Mouse (Mus musculus) A20 (cell line): ENCODE results near the gene Amd1.

ENCODE experiments used
- DNase-seq: peaks from one replicate; pipeline ENCODE4 v3.0.0-alpha.2; 2011; ENCODE audit warnings: low read depth, low spot score

The Amd1 gene

DNA sequence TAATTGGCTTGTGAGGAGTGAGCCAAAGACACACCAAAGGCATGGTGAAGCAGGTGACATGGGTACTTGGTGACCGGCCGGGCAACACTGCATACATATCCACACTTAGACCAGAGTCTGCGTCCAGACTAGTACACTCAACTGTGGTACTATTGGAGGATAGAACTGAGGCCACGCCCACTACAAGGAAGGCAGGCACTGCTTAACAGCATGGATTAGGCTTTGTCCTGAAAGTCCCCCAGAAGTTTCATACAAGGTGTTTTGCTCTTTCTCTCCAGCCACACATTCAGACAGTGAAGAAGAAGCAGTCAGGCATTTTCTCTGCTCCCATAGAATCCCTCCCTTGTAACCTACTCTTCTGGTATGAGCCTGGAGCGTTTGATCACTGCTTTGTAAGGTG, 45.3 kb downstream of the Amd1 start:
- DNase-seq = peak; percentile 84

DNA sequence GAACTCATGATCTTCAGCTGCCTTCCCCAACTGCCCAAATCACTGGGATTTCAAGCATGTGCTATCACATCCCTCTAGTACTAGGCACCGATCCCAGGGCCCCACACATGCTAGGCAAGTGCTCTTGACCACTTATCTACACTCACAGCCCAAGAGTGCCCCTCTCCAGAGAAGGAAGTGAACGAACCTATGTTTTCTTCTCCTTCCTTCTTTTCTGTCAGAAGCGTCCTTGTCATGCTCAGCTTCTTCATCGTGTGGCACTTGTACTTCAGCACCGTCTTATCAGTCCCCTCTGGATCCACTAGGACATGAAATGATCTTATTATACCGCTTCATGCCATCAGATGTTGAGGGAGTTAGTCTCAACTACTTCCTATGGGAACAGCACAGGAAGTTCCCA, 51.0 kb downstream of the Amd1 start:
- DNase-seq = no peak

DNA sequence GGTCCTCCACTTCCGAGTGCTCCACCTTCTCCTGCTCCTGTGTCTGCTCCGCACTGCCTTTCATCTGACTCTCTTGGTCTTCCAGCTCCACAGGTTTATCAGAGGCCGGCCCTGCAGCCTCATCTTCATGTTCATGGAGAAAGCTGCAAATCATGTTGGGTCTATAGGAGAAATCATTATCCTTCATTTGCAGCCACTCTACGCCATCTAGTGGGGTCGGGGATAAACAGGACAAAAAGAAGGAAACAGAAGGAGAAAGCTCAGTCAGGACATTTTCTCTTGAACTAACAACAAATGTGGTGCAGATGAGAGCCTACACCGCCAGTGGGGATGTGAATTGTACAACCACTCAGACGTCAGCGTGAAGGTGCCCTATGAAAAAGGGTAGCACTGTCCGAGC, 52.4 kb downstream of the Amd1 start:
- DNase-seq = peak; percentile 25

DNA sequence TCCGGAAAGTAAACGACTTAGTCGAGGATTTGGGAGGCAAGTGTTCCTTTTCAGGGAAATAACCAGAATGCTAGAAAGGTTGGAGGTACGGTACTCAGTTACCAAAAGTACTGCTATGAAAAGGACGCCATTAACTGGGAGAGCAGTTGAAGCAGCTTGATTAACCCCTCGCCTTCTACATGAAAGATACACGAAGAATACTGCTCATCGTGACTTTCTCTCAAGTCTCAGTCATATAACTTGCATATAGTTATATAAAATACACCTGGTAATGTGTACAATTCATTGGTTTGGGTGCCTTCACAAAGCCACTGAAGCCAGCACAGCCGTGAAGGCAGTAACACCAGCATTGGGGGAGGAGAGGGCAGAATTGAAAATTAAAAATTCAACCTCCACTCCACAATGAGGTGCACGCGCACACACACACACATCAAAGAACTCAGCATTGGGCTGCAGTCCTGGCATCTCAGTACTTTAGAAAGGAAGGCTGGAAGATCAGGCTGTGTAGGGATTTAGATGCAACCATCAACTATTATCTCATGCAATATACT, 54.7 kb downstream of the Amd1 start:
- no peak for DNase-seq

DNA sequence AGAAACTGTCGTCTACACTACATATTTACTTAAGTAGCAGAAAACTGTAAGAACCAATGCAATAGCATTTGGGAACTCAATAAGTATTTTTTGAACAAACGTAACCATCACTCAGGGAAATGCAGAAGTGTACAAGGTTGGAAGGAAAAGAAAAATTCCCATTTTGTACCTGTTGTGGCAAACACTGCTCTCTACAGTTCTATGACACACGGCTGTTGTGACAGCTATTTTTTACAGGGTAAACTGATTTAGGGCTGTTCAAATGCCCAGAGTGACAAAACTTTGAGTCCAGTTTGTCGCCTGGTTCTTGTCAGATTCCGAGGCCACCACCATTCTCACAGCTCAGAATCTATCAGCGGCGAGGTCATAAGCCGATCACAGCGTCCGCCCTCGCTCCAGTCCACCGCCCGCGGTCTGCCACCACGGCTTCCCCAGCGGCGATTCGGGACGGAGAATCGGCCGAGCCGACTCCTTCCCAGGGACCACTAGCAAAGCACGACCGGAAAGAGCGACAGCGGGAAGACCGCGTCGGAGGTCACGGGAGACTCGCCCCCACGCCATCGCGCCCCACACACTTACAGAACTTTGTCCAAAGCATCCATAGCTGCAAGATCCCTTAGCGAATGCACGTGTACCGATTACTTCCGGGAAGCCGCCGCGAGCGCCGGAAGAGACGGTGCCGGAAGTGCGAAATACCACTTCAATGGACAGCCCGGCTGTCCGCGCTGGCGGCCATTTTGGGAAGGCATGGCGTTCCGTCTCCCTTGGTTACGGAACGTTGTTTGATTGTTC, 55.4 kb downstream of the Amd1 start, which contains the start of gene Rpf2:
Gene Rpf2 (minus strand): TSS at position 663 of the 792 bp plus-strand sequence.
- DNase-seq = peak; percentile 93

DNA sequence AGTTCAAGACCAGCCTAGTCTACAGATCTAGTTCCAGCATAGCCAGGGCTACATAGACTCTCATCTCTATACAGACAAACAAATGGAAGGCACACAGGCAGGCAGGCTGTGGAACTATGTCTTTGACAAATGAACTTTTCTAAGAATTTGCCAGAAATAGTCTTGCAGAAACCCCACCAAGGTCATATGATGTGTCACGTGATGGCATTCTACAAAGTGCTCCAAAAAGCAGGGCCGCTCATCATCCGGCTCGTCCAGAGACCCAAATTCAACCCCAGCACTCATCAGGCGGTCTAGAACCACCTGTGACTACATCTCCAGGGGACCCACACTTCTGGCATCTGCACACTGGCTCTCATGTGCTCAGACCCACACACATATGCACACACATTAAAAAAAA, 64.2 kb downstream of the Amd1 start:
- DNase-seq = no peak
